Mouse (Mus musculus): ENCODE measurements at regions not wholly inside any gene's neighbourhood (a gene's known extent, or its start where the extent isn't known, plus 50 kb on each side); places are given as distances from the start of the nearest gene placed in this dataset.

DNA sequence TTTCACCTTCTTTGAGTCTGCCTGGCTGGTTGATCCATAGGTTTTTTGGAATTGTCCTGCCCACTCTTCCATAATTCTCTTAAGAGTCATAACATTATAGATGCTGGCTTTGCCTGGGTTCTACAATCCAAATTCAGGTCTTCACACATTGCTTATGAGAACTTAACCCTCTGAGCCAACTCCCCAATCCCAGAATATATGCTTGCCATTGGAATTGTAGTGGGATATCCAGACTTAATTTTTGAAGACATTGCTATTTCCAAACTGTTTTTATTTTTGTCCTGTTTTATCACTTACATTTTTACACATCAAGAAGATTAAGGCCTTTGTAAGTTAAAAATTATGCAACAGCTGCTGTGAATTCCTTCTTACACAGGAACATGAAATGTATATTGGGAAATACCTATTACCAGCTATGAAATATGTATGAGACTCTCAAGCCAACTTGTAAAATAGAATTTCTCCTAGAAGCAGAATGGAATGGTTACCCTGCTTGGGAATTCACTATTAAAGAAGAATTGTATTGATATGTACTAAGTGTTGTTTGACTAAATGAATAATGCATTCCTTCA is 430.8 kb upstream of the Cntn6 start:
- TF ChIP-seq CTCF (IDR thresholded peaks at IDR 0.05; ENCODE audit: low read depth, low read length) (no peak), POLR2A (IDR thresholded peaks at IDR 0.05; ENCODE audit: extremely low read depth, insufficient read depth, low read length) (no peak)
